Mouse (Mus musculus) heart, adult 2 months (tissue): ENCODE data around the gene Mlf2. TPM values are rescaled to one million over a fixed set of nuclear protein-coding genes. Genes with fewer than 3 reads are reported as not detected.

Source experiments
- DNase-seq, 2 experiments: peaks; one replicate each; pipeline ENCODE4 v3.0.0; 2021
- H3K27ac ChIP-seq: fragments of 200-600 bp; 2 replicates; pipeline ENCODE4 v1.8.1; 2022
- H3K27me3 ChIP-seq: fragments of 200-500 bp; 2 replicates; pipeline ENCODE4 v1.6.1; 2012; ENCODE audit warnings: mild to moderate bottlenecking, low read length, inconsistent platforms, mixed read lengths; ENCODE audit not compliant: control insufficient read depth, insufficient read depth
- H3K36me3 ChIP-seq: fragments of 200-500 bp; 2 replicates; pipeline ENCODE4 v1.6.1; 2012; ENCODE audit warnings: low read length, inconsistent platforms; ENCODE audit not compliant: control insufficient read depth, insufficient read depth
- H3K4me1 ChIP-seq: fragments of 200-500 bp; 2 replicates; pipeline ENCODE4 v1.6.1; 2011; ENCODE audit warnings: low read length; ENCODE audit not compliant: control insufficient read depth, insufficient read depth
- H3K4me3 ChIP-seq: fragments of 200-600 bp; 2 replicates; pipeline ENCODE4 v1.8.1; 2022
- H3K79me2 ChIP-seq: fragments of 200-500 bp; replicated peaks from 2 replicates; pipeline ENCODE4 v1.6.1; 2012; ENCODE audit warnings: mild to moderate bottlenecking, inconsistent platforms, low read length, moderate library complexity, mixed read lengths; ENCODE audit not compliant: control insufficient read depth, insufficient read depth
- H3K9ac ChIP-seq: fragments of 200-500 bp; 2 replicates; pipeline ENCODE4 v1.6.1; 2012; ENCODE audit warnings: low read depth, mild to moderate bottlenecking, control low read depth, inconsistent platforms, low read length, mixed read lengths
- CTCF ChIP-seq: fragments of 200-600 bp; IDR thresholded peaks from 2 replicates; pipeline ENCODE4 v1.8.1; 2022; ENCODE audit warnings: antibody characterized with exemption, mild to moderate bottlenecking, moderate library complexity
- EP300 ChIP-seq: fragments of 200-500 bp; IDR thresholded peaks from 2 replicates; pipeline ENCODE4 v1.6.1; 2011; ENCODE audit warnings: low read depth, low read length, control low read depth; ENCODE audit not compliant: insufficient read depth
- POLR2A ChIP-seq: fragments of 200-500 bp; IDR thresholded peaks from 2 replicates; pipeline ENCODE4 v1.6.1; 2011; ENCODE audit warnings: mild to moderate bottlenecking, low read depth, low read length, control low read depth; ENCODE audit not compliant: insufficient read depth
- WGBS: fragments of 180-500 bp; shearing (Covaris S2); methylation state at CpG from one replicate; pipeline ENCODE4 v1.1.7; 2018; 5-methylcytosine and 5-hydroxymethylcytosine counted together
- intact Hi-C: fragments of 180-260 bp; cut with DNase I; formaldehyde crosslinking; loops from one replicate; pipeline ENCODE4 v1.15.1; 2025
- polyA plus RNA-seq: library from polyadenylated mRNA; depleted of rRNA; stranded (reverse); fragments of >200 nt; gene quantifications from 2 replicates; pipeline ENCODE4 v1.2.3, GENCODE M21; 2012
- total RNA-seq, 2 experiments: library from RNA; stranded (reverse); gene quantifications; 2 replicates each; pipeline ENCODE4 v1.2.3; 2021

Gene Mlf2
- total and polyA plus RNA-seq, 3 experiments: 179 to 259 (median 194) TPM

DNA sequence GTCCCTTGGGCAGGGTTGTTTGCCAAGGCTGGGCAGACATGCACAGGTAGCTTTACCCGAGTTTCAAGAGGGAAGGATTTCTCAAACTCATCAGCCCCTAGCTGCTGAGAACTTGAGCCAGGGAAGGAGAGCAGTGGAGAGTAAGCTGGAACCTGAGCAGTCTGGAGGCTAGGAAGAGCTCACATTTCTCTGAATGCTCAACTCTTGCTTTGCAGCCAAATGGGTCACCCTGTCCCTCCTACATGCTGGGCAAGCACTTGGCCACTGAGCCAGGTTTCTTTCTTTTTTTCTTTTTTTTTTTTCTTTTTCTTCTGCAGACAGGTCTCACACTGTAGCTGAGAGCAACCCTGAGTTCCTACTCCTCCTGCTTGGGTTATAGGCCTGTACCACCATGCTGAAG is 5.5 kb downstream of the Mlf2 start:
- no peak for TF ChIP-seq POLR2A
- intact Hi-C loops: no loop called here
- Histone ChIP-seq H3K4me3 (no peak overlapping the region), H3K27me3 (no peaks in the 10 kb centered on the region), H3K79me2 (no peaks in the 10 kb centered on the region), H3K27ac (no peak overlapping the region), H3K36me3 (no peaks in the 10 kb centered on the region; the same call in 1 of the 2 replicates), H3K4me1 (peaks cover 6% of the 10 kb centered on the region), H3K9ac (no peak overlapping the region)
- DNase-seq: no peak
- WGBS: 85% methylated on average over 1 of the region's 1 CpGs

DNA sequence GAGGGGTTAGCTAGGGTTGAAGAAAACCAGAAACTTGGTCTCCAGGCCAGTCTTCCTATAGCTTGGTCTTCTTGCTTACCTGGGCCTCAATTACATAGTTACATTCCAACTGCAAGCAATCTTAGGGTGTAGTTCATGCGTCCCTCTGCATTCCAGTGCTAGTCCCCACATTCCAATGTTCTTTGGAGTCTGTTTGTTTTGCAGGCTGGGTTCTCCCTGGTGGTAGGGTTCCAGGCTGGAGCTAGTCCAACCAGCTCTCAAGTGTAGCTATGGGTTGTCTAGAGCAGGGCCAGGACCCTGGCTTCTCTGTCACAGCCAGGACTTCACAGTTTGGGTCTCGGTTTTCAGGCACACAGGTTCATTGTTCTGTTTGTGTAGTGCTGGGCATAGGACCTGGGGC is 6.3 kb downstream of the Mlf2 start:
- Histone ChIP-seq H3K27me3 (no peaks in the 10 kb centered on the region), H3K79me2 (no peaks in the 10 kb centered on the region), H3K4me3 (no peak overlapping the region), H3K27ac (no peak overlapping the region), H3K9ac (no peak overlapping the region), H3K4me1 (peaks cover under 1% of the 10 kb centered on the region; the same call in 1 of the 2 replicates), H3K36me3 (no peaks in the 10 kb centered on the region; the same call in 1 of the 2 replicates)
- intact Hi-C loops: no loop called here
- WGBS: 87% methylated on average over 2 of the region's 2 CpGs
- DNase-seq: no peak
- TF ChIP-seq EP300 (no peak), CTCF (no peak), POLR2A (no peak)

DNA sequence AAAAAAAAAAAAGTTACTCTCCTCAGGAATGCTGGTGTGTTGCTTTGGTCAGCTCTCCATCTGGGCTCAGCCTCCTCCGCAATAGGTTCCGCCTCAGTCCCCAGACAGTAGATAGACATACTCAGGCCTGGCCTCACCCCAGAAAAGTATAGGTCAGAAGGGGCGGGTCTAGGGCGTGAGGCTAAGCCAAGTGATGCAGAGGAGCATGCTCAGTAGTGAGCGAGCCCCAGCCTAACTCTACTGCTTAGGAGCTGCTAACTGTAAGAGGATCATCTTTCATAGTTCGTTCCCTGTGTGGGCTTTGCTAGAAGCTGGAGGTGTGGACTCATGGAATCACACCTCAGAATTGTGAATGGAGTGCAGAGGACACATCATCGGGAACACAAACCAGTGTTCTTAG is 7.4 kb downstream of the Mlf2 start:
- no peaks in the 10 kb centered on the region for H3K4me1 ChIP-seq
- H3K79me2 ChIP-seq: no peaks in the 10 kb centered on the region
- TF ChIP-seq EP300: no peak
- TF ChIP-seq POLR2A: no peak
- no peak for TF ChIP-seq CTCF
- no peak overlapping the region for H3K4me3 ChIP-seq
- H3K36me3 ChIP-seq: no peaks in the 10 kb centered on the region
- no peaks in the 10 kb centered on the region for H3K27me3 ChIP-seq
- H3K27ac ChIP-seq: no peak overlapping the region
- DNase-seq: no peak
- H3K9ac ChIP-seq: no peak overlapping the region
- intact Hi-C loops: no loop called here
- WGBS: 92% methylated on average over 7 of the region's 7 CpGs

DNA sequence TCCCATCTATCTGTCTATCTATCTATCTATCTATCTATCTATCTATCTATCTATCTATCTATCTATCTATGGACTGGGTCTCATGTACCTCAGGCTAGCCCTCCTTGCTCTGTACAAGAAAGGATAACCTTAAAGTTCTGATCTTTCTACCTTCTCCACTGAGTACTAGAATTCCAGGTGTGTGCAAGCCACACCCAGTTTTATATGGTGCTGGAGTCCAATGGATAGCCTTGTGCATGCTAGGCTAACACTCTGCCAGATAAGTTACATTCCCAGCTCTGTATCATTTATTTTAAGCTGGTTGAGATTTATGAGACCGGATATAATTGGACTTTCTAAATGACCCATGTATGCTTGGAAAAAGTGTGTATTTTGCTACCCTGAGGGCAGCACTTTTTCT is 10.5 kb downstream of the Mlf2 start:
- 88% methylated on average over 1 of the region's 1 CpGs for WGBS
- H3K4me3 ChIP-seq: no peak overlapping the region

DNA sequence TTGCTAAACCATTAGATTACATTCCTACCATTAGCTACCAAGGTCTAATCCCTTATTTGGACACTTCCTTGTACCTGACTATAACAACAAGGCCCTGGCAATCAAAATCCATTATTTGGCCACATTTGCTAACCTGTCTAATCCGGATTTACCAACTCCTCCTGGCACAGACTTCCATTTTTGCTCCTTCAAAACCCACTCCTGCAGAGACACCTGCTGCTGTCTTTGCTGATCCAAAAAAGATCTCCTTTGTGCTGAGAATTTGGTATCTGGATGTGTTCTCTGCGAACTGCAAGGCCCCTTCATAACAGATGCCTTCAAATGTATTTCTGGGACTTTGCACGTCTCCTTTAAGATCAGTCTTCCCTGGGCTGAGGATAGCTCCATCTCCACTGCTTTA is 12.3 kb downstream of the Mlf2 start:
- no peaks in the 10 kb centered on the region for H3K4me1 ChIP-seq
- no peak overlapping the region for H3K4me3 ChIP-seq
- intact Hi-C loops: no loop called here
- 87% methylated on average over 3 of the region's 3 CpGs for WGBS
- TF ChIP-seq CTCF (no peak), POLR2A (no peak), EP300 (no peak)
- no peak overlapping the region for H3K27ac ChIP-seq
- H3K36me3 ChIP-seq: no peaks in the 10 kb centered on the region
- DNase-seq: no peak
- no peak overlapping the region for H3K9ac ChIP-seq
- no peaks in the 10 kb centered on the region for H3K27me3 ChIP-seq
- no peaks in the 10 kb centered on the region for H3K79me2 ChIP-seq

More for the DNA sequence above, 10.5 kb downstream of the Mlf2 start:
- DNase-seq: no peak
- no peaks in the 10 kb centered on the region for H3K36me3 ChIP-seq
- no peak overlapping the region for H3K9ac ChIP-seq
- no peak for TF ChIP-seq EP300
- no peak for TF ChIP-seq POLR2A
- no peak for TF ChIP-seq CTCF
- no peak overlapping the region for H3K27ac ChIP-seq
- no peaks in the 10 kb centered on the region for H3K27me3 ChIP-seq
- H3K4me1 ChIP-seq: no peaks in the 10 kb centered on the region
- H3K79me2 ChIP-seq: no peaks in the 10 kb centered on the region
- intact Hi-C loops: no loop called here

DNA sequence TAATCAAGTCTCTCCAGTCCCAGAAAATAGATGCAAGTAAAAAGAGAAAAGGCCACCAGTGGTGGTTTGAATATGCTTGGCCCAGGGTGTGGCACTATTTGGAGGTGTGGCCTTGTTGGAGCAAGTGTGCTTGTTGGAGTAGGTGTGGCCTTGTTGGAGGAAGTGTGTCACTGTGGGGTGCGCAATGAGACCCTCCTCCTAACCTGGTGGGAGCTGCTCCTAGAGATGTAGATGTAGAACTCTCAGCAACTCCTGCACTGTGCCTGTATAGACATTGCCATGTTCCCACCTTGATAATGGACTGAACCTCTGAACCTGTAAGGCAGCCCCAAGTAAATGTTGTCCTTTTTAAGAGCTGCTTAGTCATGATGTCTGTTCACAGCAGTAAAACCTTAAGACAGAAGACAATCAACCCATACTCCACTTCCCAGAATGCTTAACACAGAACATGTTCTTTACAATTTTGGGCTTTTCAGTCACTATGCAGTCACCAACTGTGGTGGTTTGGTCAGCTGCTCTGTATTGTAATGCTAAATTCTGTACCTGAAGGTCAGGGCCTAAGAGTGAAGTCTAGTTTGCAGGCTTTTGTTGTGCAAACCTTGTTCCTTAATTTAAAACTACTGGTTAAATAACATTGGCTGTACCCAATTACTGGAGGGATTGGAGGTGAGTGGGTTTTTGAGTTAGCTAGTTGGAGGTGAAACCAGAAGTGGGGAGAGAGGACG is 23.0 kb downstream of the Mlf2 start:
- H3K4me3 ChIP-seq: no peak overlapping the region
- TF ChIP-seq EP300 (no peak), CTCF (no peak), POLR2A (no peak)
- no peaks in the 10 kb centered on the region for H3K4me1 ChIP-seq
- H3K9ac ChIP-seq: no peak overlapping the region
- intact Hi-C loops: no loop called here
- H3K27ac ChIP-seq: no peak overlapping the region
- H3K79me2 ChIP-seq: no peaks in the 10 kb centered on the region
- no peak for DNase-seq
- H3K36me3 ChIP-seq: no peaks in the 10 kb centered on the region
- no peaks in the 10 kb centered on the region for H3K27me3 ChIP-seq
- WGBS: 92% methylated on average over 2 of the region's 2 CpGs
